Mouse (Mus musculus) gastrocnemius, postnatal 14 days (tissue): Measurements from ENCODE around the gene Fgf4. TPM values are rescaled to one million over a fixed set of nuclear protein-coding genes. Genes with fewer than 3 reads are reported as not detected.
"Not testable (repeated sequence)": the region's sequence is repeated elsewhere in the genome, so short reads cannot be mapped to it uniquely, and the experiment has no call there.

Experiments
- DNase-seq: peaks from one replicate; pipeline ENCODE4 v3.0.0; 2021; ENCODE audit warnings: mixed read lengths
- intact Hi-C: fragments of 180-260 bp; cut with DNase I; formaldehyde crosslinking; loops from one replicate; pipeline ENCODE4 v1.15.1; 2025; ENCODE audit warnings: low total_unique reads
- total RNA-seq, 2 experiments: library from RNA; stranded (reverse); gene quantifications; 2 replicates each; pipeline ENCODE4 v1.2.3; 2021

Fgf4 gene
- total RNA-seq, 2 experiments from 2014 or later = 0.21 TPM; not detected in 1

GRCm38 (mm10) chr7:144905514-144905913, 58.3 kb downstream of the Fgf4 start:
- intact Hi-C loops, DNase-seq: not testable (repeated sequence)

- intact Hi-C loops = no loop called here
Measured at GRCm38 (mm10) chr7:144906708-144907397, 59.7 kb downstream of the Fgf4 start.

GRCm38 (mm10) chr7:144907793-144908192, 60.6 kb downstream of the Fgf4 start:
- DNase-seq = no peak
- intact Hi-C loops = no loop called here

More at GRCm38 (mm10) chr7:144906708-144907397, 59.7 kb downstream of the Fgf4 start:
- peak; percentile 52 for DNase-seq

GRCm38 (mm10) chr7:144908705-144909104, 61.5 kb downstream of the Fgf4 start:
- DNase-seq = no peak
- intact Hi-C loops = no loop called here

- intact Hi-C loops = no loop called here
- DNase-seq = no peak
Measured at GRCm38 (mm10) chr7:144911121-144911520, 64.0 kb downstream of the Fgf4 start.

GRCm38 (mm10) chr7:144912897-144913296, 65.7 kb downstream of the Fgf4 start:
- intact Hi-C loops = no loop called here
- no peak for DNase-seq

GRCm38 (mm10) chr7:144914296-144914947, 67.3 kb downstream of the Fgf4 start:
- no peak for DNase-seq
- intact Hi-C loops = no loop called here

Other genes starting within 250 kb of the Fgf4 start
- 10 to 100 TPM in 1 of 2 experiments, 1 to 10 TPM in 1; 8.5 to 10.1 TPM for gene Ano1, start 95.4 kb upstream of the Fgf4 start, total RNA-seq
- gene Fgf3, start 9.3 kb upstream of the Fgf4 start, total RNA-seq = not detected
- not detected for gene Fgf15, start 49.2 kb downstream of the Fgf4 start, total RNA-seq
- 1 to 10 TPM; 7.6 to 8.5 TPM for gene LTO1, start 67.7 kb downstream of the Fgf4 start, total RNA-seq
- gene Ccnd1, start 92.6 kb downstream of the Fgf4 start, total RNA-seq = 10 to 100 TPM; 12.5 to 31.5 TPM